9 mouse cellular contexts compared by ENCODE assay signal in the genomic region with DNA sequence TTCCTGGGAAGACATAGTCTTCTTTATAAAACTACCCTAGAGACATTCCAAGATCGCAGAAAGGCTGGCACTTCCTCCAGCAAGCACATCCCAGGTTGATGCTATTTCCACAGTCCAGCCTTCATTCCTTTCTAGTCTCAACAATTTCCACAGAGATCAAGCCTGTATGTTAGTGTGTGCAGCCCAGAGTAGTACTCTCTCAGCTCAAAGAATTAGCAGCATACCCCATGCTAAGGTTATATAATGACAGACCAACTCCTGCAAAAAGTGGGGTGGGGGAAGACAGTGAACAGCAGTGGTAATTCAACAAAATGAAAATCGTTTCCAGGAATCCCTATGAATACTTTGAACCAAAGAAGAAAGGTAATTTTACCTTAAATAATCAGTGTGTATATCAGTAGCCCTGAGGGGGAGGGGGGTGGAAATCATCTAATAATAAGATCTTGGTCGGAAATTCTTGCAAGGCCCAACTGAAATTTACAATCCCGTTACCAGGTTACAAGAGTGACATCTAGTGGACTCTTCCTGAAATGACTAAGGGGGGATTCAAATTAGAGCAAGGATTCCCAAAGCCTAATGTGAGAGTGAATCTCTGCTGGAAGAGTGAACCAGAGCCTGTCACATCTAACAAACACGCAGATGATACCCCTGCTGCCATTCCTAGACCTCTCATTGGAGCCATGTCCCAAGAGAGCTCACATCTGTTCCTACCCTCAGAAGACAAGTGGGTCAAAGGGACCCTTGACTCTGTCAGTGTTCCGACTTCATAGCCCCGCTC.
DNase-seq lines count a peak whose midpoint lies in the region; ATAC-seq and TF ChIP-seq lines count a peak whose summit lies in the region.
"Had no signal": no experiment of that assay in that cellular context is flagged by ENCODE, and none has a peak within 500 bp of the region (broad histone marks: within the 10 kb centered on the region; RNA-seq: fewer than 3 reads in every experiment).

No protein-coding gene starts in this region.

- H3K36me3 ChIP-seq in forebrain, embryonic 14.5 days (ENCODE audit: control insufficient read depth, insufficient read depth, low read length): no peaks in the 10 kb centered on the region
- H3K36me3 ChIP-seq in neural tube, embryonic 12.5 days: no peaks in the 10 kb centered on the region
- H3K36me3 ChIP-seq: stomach, embryonic 15.5 days had no signal

- no peak overlapping the region for H3K4me3 ChIP-seq in forebrain, embryonic 14.5 days (ENCODE audit: low read depth, low read length)
- H3K4me3 ChIP-seq in layer of hippocampus, adult 2 months: no peak overlapping the region
- H3K4me3 ChIP-seq in neural tube, embryonic 12.5 days: no peak overlapping the region
- H3K4me3 ChIP-seq: stomach, embryonic 15.5 days had no signal

- no peaks in the 10 kb centered on the region for H3K4me1 ChIP-seq in forebrain, embryonic 14.5 days (ENCODE audit: control insufficient read depth, insufficient read depth, low read length)
- H3K4me1 ChIP-seq in neural tube, embryonic 12.5 days: no peaks in the 10 kb centered on the region
- H3K4me1 ChIP-seq: stomach, embryonic 15.5 days had no signal

- no peak overlapping the region for H3K4me2 ChIP-seq in forebrain, embryonic 14.5 days (ENCODE audit: low read length)
- no peak overlapping the region for H3K4me2 ChIP-seq in neural tube, embryonic 12.5 days (replicated peaks)
- H3K4me2 ChIP-seq: stomach, embryonic 15.5 days had no signal

- H3K27ac ChIP-seq in forebrain, embryonic 14.5 days (ENCODE audit: low read depth, low read length): no peak overlapping the region
- peak overlapping the region; percentile 28; the same call in 1 of the 2 replicates for H3K27ac ChIP-seq in layer of hippocampus, adult 2 months
- H3K27ac ChIP-seq in neural tube, embryonic 12.5 days: no peak overlapping the region
- H3K27ac ChIP-seq: stomach, embryonic 15.5 days had no signal

- 43% methylated on average over 7 of the region's 7 CpGs for WGBS in forebrain, embryonic 14.5 days
- WGBS in neural tube, embryonic 12.5 days: 53% methylated on average over 7 of the region's 7 CpGs

- H3K9me3 ChIP-seq in forebrain, embryonic 14.5 days (replicated peaks; ENCODE audit: control insufficient read depth, low read length): no peaks in the 10 kb centered on the region
- H3K9me3 ChIP-seq in neural tube, embryonic 12.5 days: no peaks in the 10 kb centered on the region
- H3K9me3 ChIP-seq: stomach, embryonic 15.5 days had no signal

- no peak for DNase-seq in frontal cortex, postnatal 14 days (ENCODE audit: low spot score in 2 of 2)
- DNase-seq in thymus, postnatal 14 days: peak; percentile 56
- DNase-seq in thymus, postnatal 36 days: no peak
- peak; percentile 85 for DNase-seq in forebrain, embryonic 14.5 days (ENCODE audit: low spot score)
- peak; percentile 57 to 69 for DNase-seq in layer of hippocampus, adult 2 months (ENCODE audit: low spot score in 2 of 2)
- DNase-seq in gastrocnemius, adult 8-10 months (ENCODE audit: low spot score in 2 of 2): no peak

- peak; percentile 90 for TF ChIP-seq CTCF in layer of hippocampus, adult 2 months (conservative IDR thresholded peaks at IDR 0.05)

- peak; percentile 90 for ATAC-seq in frontal cortex, adult (ENCODE audit: low TSS enrichment)
- peak; percentile 58 for ATAC-seq in forebrain, embryonic 14.5 days
- ATAC-seq in neural tube, embryonic 12.5 days (ENCODE audit: low FRiP score, low read depth): peak; percentile 61

- no peak overlapping the region for H3K9ac ChIP-seq in forebrain, embryonic 14.5 days (ENCODE audit: low read length)
- H3K9ac ChIP-seq in neural tube, embryonic 12.5 days: no peak overlapping the region
- H3K9ac ChIP-seq: stomach, embryonic 15.5 days had no signal

- H3K27me3 ChIP-seq in forebrain, embryonic 14.5 days (replicated peaks; ENCODE audit: control insufficient read depth, insufficient read depth, low read length): no peaks in the 10 kb centered on the region
- no peaks in the 10 kb centered on the region for H3K27me3 ChIP-seq in neural tube, embryonic 12.5 days (replicated peaks)
- H3K27me3 ChIP-seq: stomach, embryonic 15.5 days had no signal

Comparison
In these comparisons a context has a peak if more than half of its experiments do, and no peak if none do; other contexts are left out.
1. DNase-seq: peak in thymus, postnatal 14 days (single experiment), forebrain, embryonic 14.5 days (single experiment) and layer of hippocampus, adult 2 months (2 of 2); none in frontal cortex, postnatal 14 days (0 of 2), thymus, postnatal 36 days (0 of 2) and gastrocnemius, adult 8-10 months (0 of 2).
2. Peak in every context shown above with its lines, with median percentiles within 50 percentile points of each other: ATAC-seq.